Mouse (Mus musculus): ENCODE results near the gene Rptor.

The Rptor gene

GRCm38 (mm10) chr11:119868556-119868955 lies 265.9 kb downstream of the Rptor start:
- no peak for DNase-seq

GRCm38 (mm10) chr11:119871141-119871540 lies 268.4 kb downstream of the Rptor start:
- no peak for DNase-seq

GRCm38 (mm10) chr11:119873643-119874042 lies 270.9 kb downstream of the Rptor start:
- DNase-seq, result peak; percentile 10 to 26

- DNase-seq, result no peak
Measured at GRCm38 (mm10) chr11:119874841-119875240, 272.1 kb downstream of the Rptor start.

- no peak for DNase-seq
Measured at GRCm38 (mm10) chr11:119875685-119876084, 273.0 kb downstream of the Rptor start.

DNA sequence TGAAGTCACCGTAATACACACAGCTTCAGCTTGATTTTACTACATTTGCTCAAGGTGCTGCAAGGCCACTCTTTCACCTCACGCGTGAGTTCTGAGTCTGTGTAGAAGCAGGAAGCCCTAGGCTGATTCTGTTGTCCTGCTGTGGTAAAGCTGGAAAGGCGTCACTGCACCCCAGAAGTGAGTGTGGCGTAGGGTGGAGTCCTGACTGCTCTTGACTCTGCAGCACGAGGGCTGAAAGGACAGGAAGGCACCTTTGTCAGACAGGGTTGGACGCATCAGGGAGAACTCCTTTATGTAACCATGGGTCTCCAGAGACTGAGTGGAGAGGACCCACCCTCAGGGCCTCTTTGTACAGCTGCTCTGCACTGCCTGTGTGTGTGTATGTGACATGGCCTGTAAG lies 274.4 kb downstream of the Rptor start:
- no peak for DNase-seq

- DNase-seq, result no peak
Measured at GRCm38 (mm10) chr11:119879573-119879972, 276.9 kb downstream of the Rptor start.

DNA sequence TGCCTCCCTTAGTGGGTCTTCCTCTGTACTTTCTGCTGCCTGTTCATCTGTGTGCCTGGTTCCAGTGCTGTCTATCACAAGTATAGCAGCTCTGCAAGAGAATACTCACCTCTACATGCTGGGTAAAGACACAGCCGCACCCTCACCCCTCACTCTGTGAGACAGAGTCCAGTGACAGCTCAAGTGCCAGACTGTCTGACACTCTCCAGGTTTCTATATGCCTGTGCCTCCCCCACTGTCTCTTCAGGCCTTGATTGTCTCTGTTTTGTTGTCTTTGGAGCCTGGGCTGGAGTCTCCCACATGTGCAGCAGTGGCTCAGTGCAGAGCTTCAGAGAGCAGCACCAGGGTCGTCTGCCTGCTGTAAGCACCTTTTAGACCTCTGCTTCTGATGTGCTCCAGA lies 280.9 kb downstream of the Rptor start:
- DNase-seq, result no peak

GRCm38 (mm10) chr11:119889966-119890365 lies 287.3 kb downstream of the Rptor start:
- DNase-seq, result no peak

GRCm38 (mm10) chr11:119891601-119892215 lies 289.0 kb downstream of the Rptor start:
- DNase-seq, result no peak

GRCm38 (mm10) chr11:119893667-119894236 lies 291.0 kb downstream of the Rptor start:
- no peak for DNase-seq

GRCm38 (mm10) chr11:119894634-119895033 lies 291.9 kb downstream of the Rptor start:
- peak in 1 of 2 experiments; percentile 24 for DNase-seq

DNA sequence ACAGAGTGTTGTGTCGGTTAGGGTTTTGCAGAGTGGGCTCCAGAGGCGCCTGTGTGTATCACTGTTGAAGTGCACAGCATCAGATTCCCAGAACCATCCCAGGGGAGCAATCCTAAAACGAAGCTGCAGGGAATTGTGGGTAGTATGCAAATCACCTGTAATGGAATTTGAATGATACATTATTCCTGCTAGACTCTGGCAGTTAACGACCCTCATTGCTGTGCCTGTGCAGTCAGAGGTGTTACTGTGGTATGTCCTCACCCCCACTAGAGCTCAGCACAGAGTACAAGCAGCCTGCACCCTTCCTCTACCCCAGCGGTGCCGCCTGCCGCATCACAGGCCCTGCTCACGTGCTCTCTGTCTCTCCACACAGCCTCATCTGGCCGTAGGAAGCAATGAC lies 294.3 kb downstream of the Rptor start:
- DNase-seq, result no peak

DNA sequence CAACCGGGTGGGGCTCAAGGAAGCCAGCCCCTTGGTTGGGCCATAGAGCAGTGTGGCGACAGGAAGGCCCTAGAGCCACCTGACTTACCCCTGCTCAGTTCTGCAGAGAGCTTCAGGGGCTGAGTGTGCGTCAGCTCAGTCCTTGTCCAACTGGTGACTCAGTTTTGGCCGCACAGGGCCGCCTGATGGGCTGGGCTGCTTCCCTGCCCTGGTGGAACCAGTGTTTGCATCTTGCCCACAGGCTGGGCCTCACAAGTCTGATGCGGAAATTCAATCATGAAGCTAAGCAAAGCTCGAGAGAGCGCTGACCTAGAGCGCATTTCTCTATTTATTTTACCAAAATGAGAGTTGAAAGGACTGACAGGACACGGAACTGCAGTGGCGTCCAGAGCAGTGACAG lies 296.3 kb downstream of the Rptor start:
- DNase-seq, result peak in 1 of 2 experiments; percentile 17

DNA sequence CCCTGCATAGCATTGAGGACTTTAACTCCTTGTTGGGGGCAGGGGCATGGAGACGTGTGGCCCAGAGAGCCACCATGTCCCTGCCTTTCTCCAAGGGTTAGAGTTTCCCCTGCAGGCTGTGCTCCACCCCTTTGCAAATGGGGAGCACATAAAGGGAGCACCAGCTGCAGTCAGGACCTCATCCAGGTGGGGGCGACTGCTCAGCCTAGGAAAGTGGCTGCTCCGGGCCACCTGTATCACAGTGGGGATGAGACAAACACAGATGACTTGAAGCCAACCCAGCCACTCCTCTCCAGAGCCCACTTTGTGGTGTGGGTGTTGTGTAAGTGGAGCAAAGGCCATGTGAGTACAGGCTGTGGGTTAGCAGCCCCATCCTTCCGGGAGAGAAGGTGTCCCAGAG lies 298.5 kb downstream of the Rptor start:
- DNase-seq, result no peak

- DNase-seq, result no peak
Measured at GRCm38 (mm10) chr11:119902891-119903290, 300.2 kb downstream of the Rptor start.

DNA sequence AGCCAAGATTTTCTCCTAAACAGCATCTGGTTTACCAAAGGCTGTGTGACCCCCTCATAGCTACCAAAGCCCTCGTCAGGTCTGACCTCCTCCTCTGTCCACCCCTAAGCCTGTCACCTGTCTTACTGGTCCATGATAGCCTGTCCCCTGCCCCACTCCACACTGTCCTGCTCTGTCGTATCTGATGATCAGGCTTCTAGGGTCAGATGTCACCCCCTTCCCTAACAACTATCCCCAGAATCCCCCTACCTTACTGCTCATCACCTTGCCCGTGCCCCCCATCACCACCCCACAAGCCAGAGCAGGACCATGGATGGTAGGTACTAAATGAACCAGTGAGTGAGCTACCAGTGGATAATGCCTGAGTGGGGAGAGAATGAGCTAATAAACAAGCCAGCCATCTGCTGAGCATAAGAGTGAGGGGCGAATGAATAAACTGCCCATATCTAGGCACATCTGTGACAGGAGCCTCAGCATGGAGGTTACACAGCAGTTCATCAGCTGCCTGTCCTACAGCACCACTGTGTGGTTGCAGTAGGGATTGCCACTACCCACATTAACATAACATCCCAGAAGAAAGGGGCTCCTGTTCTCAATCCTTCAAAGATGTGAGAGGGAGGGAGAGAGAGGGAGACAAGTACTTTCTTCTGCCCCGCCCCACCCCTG lies 302.0 kb downstream of the Rptor start:
- peak; percentile 45 to 51 for DNase-seq

DNA sequence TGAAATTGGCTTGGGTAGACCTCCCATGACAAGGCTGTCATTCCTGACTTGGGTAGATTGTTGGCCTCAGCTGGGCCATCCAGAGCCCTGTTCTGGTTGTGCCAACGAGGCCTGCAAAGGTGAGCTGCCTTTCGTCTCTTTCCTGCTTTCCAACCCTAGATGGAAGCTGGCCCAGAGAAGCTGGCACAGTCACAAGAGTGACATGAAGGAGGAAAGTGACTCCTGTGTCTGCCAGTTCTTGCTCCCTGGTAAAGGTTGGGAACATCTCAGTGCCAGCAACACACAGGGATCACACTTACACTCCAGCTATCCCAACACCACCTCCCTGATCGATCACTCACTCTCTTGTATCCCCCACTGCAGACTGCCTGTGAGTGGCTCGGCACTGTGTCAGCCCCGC lies 303.1 kb downstream of the Rptor start:
- DNase-seq, result no peak

DNA sequence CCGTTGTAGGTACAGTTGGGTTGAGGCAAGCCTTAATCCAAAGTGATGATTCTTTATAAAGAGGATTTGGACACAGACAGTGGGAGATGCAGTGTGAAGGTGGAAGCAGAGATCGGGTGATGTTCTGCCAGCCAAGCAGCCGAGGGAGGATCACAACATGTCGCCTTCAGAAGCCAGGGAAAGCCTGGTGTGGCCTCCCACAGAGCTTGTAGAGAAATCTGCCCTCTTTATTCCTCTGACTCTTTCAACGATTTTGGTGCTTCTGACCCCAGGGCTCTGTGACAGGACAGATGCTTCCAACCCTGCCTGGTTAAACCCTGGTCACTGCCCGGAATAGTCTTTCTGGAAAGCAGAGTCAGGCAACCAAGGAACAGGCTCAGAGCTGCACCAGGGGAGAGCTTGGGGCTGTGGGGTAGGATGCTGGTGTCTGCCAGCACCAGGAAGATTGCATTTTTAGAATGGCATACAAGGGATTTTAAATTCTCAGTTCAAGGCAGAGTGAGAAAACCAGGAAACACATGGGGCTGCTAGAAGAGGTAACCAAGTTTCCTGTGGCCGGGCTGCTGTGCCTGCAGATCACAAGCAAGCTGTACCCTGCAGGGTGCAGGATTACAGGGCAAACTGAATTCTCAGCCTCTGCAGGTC lies 304.4 kb downstream of the Rptor start:
- DNase-seq, result no peak

DNA sequence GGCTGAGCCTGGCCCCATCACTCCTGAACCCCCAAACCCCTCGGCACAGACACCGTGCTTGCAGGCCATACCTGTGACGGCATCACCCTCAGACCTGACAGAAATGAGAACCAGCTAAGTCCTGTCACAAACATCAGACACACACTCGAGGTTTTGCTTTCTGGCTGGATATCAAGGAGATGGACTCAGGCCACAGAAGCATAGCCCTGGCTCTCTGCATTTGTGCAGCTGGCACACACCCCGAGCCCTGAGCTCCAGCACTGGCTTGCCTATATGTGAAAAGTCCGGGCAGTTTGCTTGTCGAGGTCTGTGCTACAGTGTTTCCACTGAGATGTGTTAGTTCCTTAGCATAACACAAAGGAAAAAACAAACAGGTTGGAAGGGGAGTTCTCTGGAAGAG lies 305.0 kb downstream of the Rptor start:
- DNase-seq, result no peak

GRCm38 (mm10) chr11:119909436-119909835 lies 306.7 kb downstream of the Rptor start:
- peak; percentile 56 to 58 for DNase-seq

DNA sequence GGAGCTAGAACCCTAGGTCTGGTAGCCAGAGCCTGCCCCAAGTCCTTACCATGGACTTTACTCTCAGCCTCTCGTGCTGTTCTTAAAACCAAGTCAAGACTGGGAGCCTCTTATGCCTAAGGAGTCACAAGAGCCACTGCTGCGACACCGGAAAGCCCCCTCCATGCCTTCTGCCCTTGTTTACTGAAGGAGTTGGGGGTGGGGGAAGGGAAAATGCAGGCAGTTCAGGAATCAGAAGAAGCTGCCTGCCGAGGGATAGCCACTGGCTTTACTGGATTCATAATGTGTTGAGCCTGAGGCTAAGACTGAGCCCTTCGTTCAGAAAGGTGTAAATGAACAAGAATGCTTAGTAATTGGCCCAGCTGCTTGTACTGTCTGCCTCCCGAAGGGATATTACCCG lies 310.1 kb downstream of the Rptor start:
- no peak for DNase-seq

- DNase-seq, result peak; percentile 88
Measured at GRCm38 (mm10) chr11:119913291-119913934, 310.7 kb downstream of the Rptor start, which contains the start of gene Chmp6. Gene Chmp6 (plus strand): TSS chr11:119913441.

Measured in lung, adult 18-20 months (tissue).